Mouse (Mus musculus) ES-E14 (cell line): Measurements from ENCODE around the gene St6galnac6. TPM values are rescaled to one million over a fixed set of nuclear protein-coding genes. Genes with fewer than 3 reads are reported as not detected.

Source experiments
- DNase-seq: peaks from one replicate; pipeline ENCODE4 v3.0.0-alpha.2; 2013; ENCODE audit warnings: low read depth, low spot score
- H3K27ac ChIP-seq: 2 replicates; pipeline ENCODE4 v1.5.1; 2012; ENCODE audit warnings: low read depth, mild to moderate bottlenecking, low read length, moderate library complexity, mixed read lengths; ENCODE audit not compliant: poor library complexity, insufficient read depth, severe bottlenecking
- H3K36me3 ChIP-seq: 2 replicates; pipeline ENCODE4 v1.6.1; 2012; ENCODE audit warnings: mild to moderate bottlenecking, low read length, moderate library complexity, mixed read lengths; ENCODE audit not compliant: control insufficient read depth, poor library complexity, insufficient read depth, severe bottlenecking
- H3K4me1 ChIP-seq, 2 experiments: fragments of 150-350 bp in 1 of 2; sonication (generic) in 1 of 2; 2 replicates each; pipeline ENCODE4 v1.6.1; 2012; ENCODE audit warnings: low read length in 2 of 2, mild to moderate bottlenecking in 1 of 2, mixed read lengths in 1 of 2; ENCODE audit not compliant: control insufficient read depth in 2 of 2, insufficient read depth in 2 of 2, poor library complexity in 1 of 2
- H3K4me3 ChIP-seq, 2 experiments: fragments of 150-350 bp in 1 of 2; sonication (generic) in 1 of 2; 2 replicates each; pipeline ENCODE4 v1.5.1; 2012; ENCODE audit warnings: low read length in 2 of 2, low read depth in 1 of 2, mild to moderate bottlenecking in 1 of 2, mixed read lengths in 1 of 2; ENCODE audit not compliant: insufficient read depth in 1 of 2, poor library complexity in 1 of 2, severe bottlenecking in 1 of 2
- H3K9ac ChIP-seq: 2 replicates; pipeline ENCODE4 v1.6.1; 2012; ENCODE audit warnings: low read depth, mild to moderate bottlenecking, low read length, mixed read lengths; ENCODE audit not compliant: poor library complexity, insufficient read depth, severe bottlenecking
- H3K9me3 ChIP-seq: fragments of 150-350 bp; sonication (generic); 2 replicates; pipeline ENCODE4 v1.6.1; 2012; ENCODE audit warnings: low read depth, mild to moderate bottlenecking, low read length; ENCODE audit not compliant: control insufficient read depth, insufficient read depth
- CHD2 ChIP-seq: IDR thresholded peaks from 2 replicates; pipeline ENCODE4 v1.6.1; 2014; ENCODE audit warnings: mild to moderate bottlenecking, low read depth, low read length, inconsistent platforms
- HCFC1 ChIP-seq: IDR thresholded peaks from 2 replicates; pipeline ENCODE4 v1.6.1; 2012; ENCODE audit warnings: low read length, inconsistent platforms, borderline replicate concordance; ENCODE audit not compliant: insufficient read depth
- MAFK ChIP-seq: IDR thresholded peaks from 2 replicates; pipeline ENCODE4 v1.6.1; 2014; ENCODE audit warnings: mild to moderate bottlenecking, low read depth, low read length, inconsistent platforms; ENCODE audit not compliant: insufficient read depth
- ZC3H11A ChIP-seq: IDR thresholded peaks from 2 replicates; pipeline ENCODE4 v1.6.1; 2012; ENCODE audit warnings: low read depth, mild to moderate bottlenecking, inconsistent platforms, low read length, borderline replicate concordance
- ZNF384 ChIP-seq: IDR thresholded peaks from 2 replicates; pipeline ENCODE4 v1.6.1; 2012; ENCODE audit warnings: low read depth, low read length, inconsistent platforms
- in situ Hi-C, 2 experiments: fragments of 600-800 bp; cut with MboI; formaldehyde crosslinking; loops; one replicate each; pipeline ENCODE4 v1.15.1; 2025; ENCODE audit warnings: low sequenced_read_pairs in 2 of 2, inconsistent platforms in 1 of 2; ENCODE audit not compliant: unreplicated experiment in 2 of 2
- total RNA-seq: library from RNA; depleted of rRNA; stranded (reverse); fragments of 300-350 nt; gene quantifications from 2 replicates; pipeline ENCODE4 v1.2.3, GENCODE M21; 2012

St6galnac6 gene
- total RNA-seq, 1 experiment = 18.0 TPM

- no peak overlapping the region for H3K4me3 ChIP-seq
- DNase-seq = no peak
- no peak overlapping the region; the same call in 1 of the 2 replicates for H3K27ac ChIP-seq
- peaks cover 11% of the 10 kb centered on the region; the same call in 1 of the 2 replicates for H3K36me3 ChIP-seq
- H3K9me3 ChIP-seq = no peaks in the 10 kb centered on the region
- TF ChIP-seq CHD2 (no peak), ZC3H11A (no peak), HCFC1 (no peak), ZNF384 (no peak), MAFK (no peak)
- in situ Hi-C loops = no loop called here
- peaks cover 6 to 17% of the 10 kb centered on the region in 2 experiments; a peak in 2 of 4 replicates for H3K4me1 ChIP-seq
- H3K9ac ChIP-seq = no peak overlapping the region
Observed at GRCm38 (mm10) chr2:32556019-32556418, 43.5 kb upstream of the St6galnac6 start.

DNA sequence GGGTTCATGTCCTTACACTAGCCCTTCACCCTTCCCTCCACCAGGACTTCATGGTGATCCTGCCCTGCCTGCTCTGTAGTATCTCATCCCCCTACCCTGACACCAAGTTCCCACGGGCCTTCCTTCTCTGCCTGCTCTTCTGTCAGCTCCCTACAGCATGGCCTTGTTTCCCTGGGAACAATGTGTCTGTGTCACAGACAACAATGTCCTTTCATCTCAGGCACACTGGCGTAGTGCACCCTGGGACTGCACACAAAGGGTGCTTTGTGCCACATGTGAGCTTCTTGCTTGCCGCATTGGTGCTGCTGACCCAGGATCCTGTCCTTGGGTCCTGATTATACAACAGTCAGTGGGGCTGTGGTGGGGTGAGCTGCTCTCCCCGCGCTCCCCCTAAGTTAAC is 39.9 kb upstream of the St6galnac6 start:
- no peak overlapping the region for H3K9ac ChIP-seq
- peaks cover 6 to 17% of the 10 kb centered on the region in 2 experiments; a peak in 2 of 4 replicates for H3K4me1 ChIP-seq

DNA sequence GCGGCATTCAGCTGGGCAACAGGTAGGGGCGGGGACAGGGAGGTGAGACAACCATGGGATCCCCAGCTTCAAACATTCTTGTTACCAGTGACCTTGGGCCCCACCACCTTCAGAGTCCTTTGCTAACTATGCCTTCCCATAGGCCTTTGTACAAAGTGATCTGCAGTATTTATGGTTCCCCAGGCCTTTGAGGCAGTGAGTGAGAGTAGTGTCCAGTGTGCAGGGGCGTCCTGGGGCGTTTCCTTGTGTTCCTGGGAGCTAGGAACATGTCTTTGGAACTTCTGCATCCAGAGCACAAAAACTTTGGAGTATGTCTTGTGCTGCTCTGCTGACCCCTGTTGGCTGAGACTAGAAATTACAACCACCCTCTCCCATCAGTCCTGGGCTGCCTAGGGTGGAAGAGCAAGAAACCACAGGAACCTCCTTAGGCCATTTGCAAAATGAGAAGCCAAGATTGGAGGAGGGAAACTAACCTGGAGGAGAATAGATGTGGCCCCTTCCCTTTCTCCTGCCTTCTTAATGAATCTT is 32.9 kb upstream of the St6galnac6 start:
- in situ Hi-C loops = no loop called here
- no peaks in the 10 kb centered on the region for H3K9me3 ChIP-seq
- peaks cover 0 to 2% of the 10 kb centered on the region in 2 experiments; a peak in 2 of 4 replicates for H3K4me1 ChIP-seq
- TF ChIP-seq CHD2 = no peak
- peak; percentile 60; the same call in 1 of the 2 replicates for TF ChIP-seq ZC3H11A
- TF ChIP-seq HCFC1 = peak; percentile 53; the same call in 1 of the 2 replicates
- H3K27ac ChIP-seq = no peak overlapping the region
- DNase-seq = peak; percentile 73
- no peak overlapping the region for H3K9ac ChIP-seq
- H3K4me3 ChIP-seq = no peak overlapping the region
- H3K36me3 ChIP-seq = peaks cover 20% of the 10 kb centered on the region; the same call in 1 of the 2 replicates

More for the DNA sequence above, 39.9 kb upstream of the St6galnac6 start:
- in situ Hi-C loops = no loop called here
- TF ChIP-seq MAFK = no peak
- TF ChIP-seq HCFC1 = no peak
- TF ChIP-seq ZC3H11A = no peak
- TF ChIP-seq ZNF384 = no peak
- TF ChIP-seq CHD2 = no peak
- no peak for DNase-seq
- Histone ChIP-seq H3K27ac (no peak overlapping the region; the same call in 1 of the 2 replicates), H3K36me3 (peaks cover 18% of the 10 kb centered on the region; the same call in 1 of the 2 replicates), H3K9me3 (no peaks in the 10 kb centered on the region), H3K4me3 (no peak overlapping the region)

GRCm38 (mm10) chr2:32568149-32568548 is 31.4 kb upstream of the St6galnac6 start:
- in situ Hi-C loops = no loop called here
- Histone ChIP-seq H3K4me3 (no peak overlapping the region), H3K9ac (no peak overlapping the region), H3K36me3 (peaks cover 25% of the 10 kb centered on the region; the same call in 1 of the 2 replicates), H3K9me3 (no peaks in the 10 kb centered on the region), H3K27ac (no peak overlapping the region), H3K4me1 (peaks cover 0 to 2% of the 10 kb centered on the region in 2 experiments; a peak in 2 of 4 replicates)
- DNase-seq = no peak
- no peak for TF ChIP-seq HCFC1
- no peak for TF ChIP-seq MAFK
- TF ChIP-seq ZNF384 = no peak
- TF ChIP-seq CHD2 = no peak

DNA sequence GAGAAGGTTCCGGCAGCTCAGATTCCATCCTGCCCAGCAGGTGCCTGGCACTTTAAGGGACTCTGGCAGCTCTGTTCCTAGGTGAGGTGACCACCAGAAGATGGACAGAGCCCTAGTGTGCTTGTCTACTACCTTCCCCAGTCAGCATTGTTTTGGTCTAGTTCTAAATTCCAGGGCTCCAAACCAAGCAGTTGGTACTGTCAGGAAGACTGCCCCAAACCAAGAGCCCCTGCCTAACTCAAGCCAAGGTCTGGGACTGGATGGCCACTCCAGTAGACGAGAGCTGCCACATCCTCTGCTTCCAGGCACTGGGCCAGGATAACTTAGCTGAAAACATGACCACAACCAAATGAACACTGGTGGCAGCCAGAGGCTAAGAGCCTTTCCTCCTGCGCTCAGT is 30.6 kb upstream of the St6galnac6 start:
- no peak overlapping the region for H3K4me3 ChIP-seq
- H3K9ac ChIP-seq = no peak overlapping the region
- no peak overlapping the region for H3K27ac ChIP-seq
- no peaks in the 10 kb centered on the region for H3K9me3 ChIP-seq
- no peak for DNase-seq
- in situ Hi-C loops = no loop called here
- H3K36me3 ChIP-seq = peaks cover 23% of the 10 kb centered on the region; the same call in 1 of the 2 replicates
- peaks cover 0 to 2% of the 10 kb centered on the region in 2 experiments; a peak in 2 of 4 replicates for H3K4me1 ChIP-seq
- TF ChIP-seq CHD2 (no peak), ZC3H11A (no peak), ZNF384 (no peak), HCFC1 (no peak), MAFK (no peak)
